Mouse (Mus musculus): ENCODE results near the gene Mtus2. TPM values are rescaled to one million over a fixed set of nuclear protein-coding genes. Genes with fewer than 3 reads are reported as not detected.

The Mtus2 gene
- total and polyA plus RNA-seq, 3 experiments: 0.08 TPM; not detected in 2

GRCm38 (mm10) chr5:148332622-148332974, 375.5 kb downstream of the Mtus2 start:
- H3K4me1 ChIP-seq (ENCODE audit: control insufficient read depth in 1 of 2, insufficient read depth in 2 of 2, low read length in 2 of 2): peaks cover 0 to 10% of the 10 kb centered on the region in 2 experiments; a peak in 1 of 4 replicates
- peaks cover 11 to 17% of the 10 kb centered on the region in 2 experiments for H3K36me3 ChIP-seq (ENCODE audit: control insufficient read depth in 1 of 2, insufficient read depth in 2 of 2, low read length in 2 of 2)
- DNase-seq (ENCODE audit: low read depth, low spot score): peak; percentile 70

GRCm38 (mm10) chr5:148339126-148339525, 382.0 kb downstream of the Mtus2 start:
- DNase-seq (ENCODE audit: low read depth, low spot score): no peak
- Histone ChIP-seq H3K9ac (ENCODE audit: control insufficient read depth, low read depth, low read length, poor library complexity, severe bottlenecking) (no peak overlapping the region), H3K4me1 (ENCODE audit: control insufficient read depth in 1 of 2, insufficient read depth in 2 of 2, low read length in 2 of 2) (no peaks in the 10 kb centered on the region), H3K36me3 (ENCODE audit: control insufficient read depth in 1 of 2, insufficient read depth in 2 of 2, low read length in 2 of 2) (peaks cover 4 to 32% of the 10 kb centered on the region in 2 experiments), H3K4me3 (ENCODE audit: control insufficient read depth in 1 of 2, insufficient read depth in 1 of 2, low read depth in 2 of 2, low read length in 2 of 2) (no peak overlapping the region), H3K9me3 (replicated peaks; ENCODE audit: insufficient read depth, low read length) (no peaks in the 10 kb centered on the region), H3K27me3 (ENCODE audit: control insufficient read depth in 1 of 2, insufficient read depth in 2 of 2, low read length in 2 of 2) (no peaks in the 10 kb centered on the region), H3K27ac (ENCODE audit: control insufficient read depth, low read depth, low read length) (no peak overlapping the region), H3K79me2 (ENCODE audit: control insufficient read depth, insufficient read depth, low read length, poor library complexity) (no peaks in the 10 kb centered on the region)
- TF ChIP-seq BHLHE40 (IDR thresholded peaks at IDR 0.05; ENCODE audit: borderline replicate concordance, low read depth, low read length) (no peak), MYB (IDR thresholded peaks at IDR 0.05; ENCODE audit: low read depth, low read length) (no peak), POLR2AphosphoS5 (IDR thresholded peaks at IDR 0.05; ENCODE audit: borderline replicate concordance, low read depth, low read length) (no peak), ETS1 (IDR thresholded peaks at IDR 0.05; ENCODE audit: low read depth, low read length) (no peak), ZMIZ1 (IDR thresholded peaks at IDR 0.05; ENCODE audit: low read depth, low read length) (no peak), ZC3H11A (IDR thresholded peaks at IDR 0.05; ENCODE audit: low read depth, low read length) (no peak), POLR2AphosphoS2 (IDR thresholded peaks at IDR 0.05; ENCODE audit: low read length) (no peak)

More at GRCm38 (mm10) chr5:148332622-148332974, 375.5 kb downstream of the Mtus2 start:
- no peaks in the 10 kb centered on the region for H3K79me2 ChIP-seq (ENCODE audit: control insufficient read depth, insufficient read depth, low read length, poor library complexity)
- no peaks in the 10 kb centered on the region for H3K27me3 ChIP-seq (ENCODE audit: control insufficient read depth in 1 of 2, insufficient read depth in 2 of 2, low read length in 2 of 2)
- no peak overlapping the region for H3K27ac ChIP-seq (ENCODE audit: control insufficient read depth, low read depth, low read length)
- H3K9me3 ChIP-seq (replicated peaks; ENCODE audit: insufficient read depth, low read length): no peaks in the 10 kb centered on the region
- no peak overlapping the region for H3K9ac ChIP-seq (ENCODE audit: control insufficient read depth, low read depth, low read length, poor library complexity, severe bottlenecking)
- H3K4me3 ChIP-seq (ENCODE audit: control insufficient read depth in 1 of 2, insufficient read depth in 1 of 2, low read depth in 2 of 2, low read length in 2 of 2): no peak overlapping the region
- TF ChIP-seq RAD21 (IDR thresholded peaks at IDR 0.05; ENCODE audit: low read depth, low read length) (peak; percentile 77), CTCF (IDR thresholded peaks at IDR 0.05 in 2 of 3, conservative IDR thresholded peaks at IDR 0.05 in 1 of 3; ENCODE audit: control insufficient read depth in 1 of 3, insufficient read depth in 1 of 3, low read depth in 2 of 3, low read length in 3 of 3, poor library complexity in 1 of 3, severe bottlenecking in 1 of 3) (peak; percentile 76 to 90 (median 90)), ELF1 (IDR thresholded peaks at IDR 0.05; ENCODE audit: low read depth, low read length) (no peak), NRF1 (IDR thresholded peaks at IDR 0.05; ENCODE audit: insufficient read depth, low read depth, low read length, poor library complexity, severe bottlenecking) (no peak), SMC3 (IDR thresholded peaks at IDR 0.05; ENCODE audit: low read depth, low read length) (peak; percentile 75), MYC (IDR thresholded peaks at IDR 0.05; ENCODE audit: low read depth, low read length) (no peak), JUND (IDR thresholded peaks at IDR 0.05; ENCODE audit: low read depth, low read length) (no peak), TBP (IDR thresholded peaks at IDR 0.05; ENCODE audit: low read depth, low read length) (no peak), SIN3A (IDR thresholded peaks at IDR 0.05; ENCODE audit: low read length) (peak; percentile 36; the same call in 1 of the 2 replicates), MXI1 (IDR thresholded peaks at IDR 0.05; ENCODE audit: low read depth, low read length) (no peak), ZC3H11A (IDR thresholded peaks at IDR 0.05; ENCODE audit: low read depth, low read length) (peak; percentile 63), EP300 (IDR thresholded peaks at IDR 0.05; ENCODE audit: low read depth in 1 of 2, low read length in 2 of 2) (no peak), CHD1 (IDR thresholded peaks at IDR 0.05; ENCODE audit: low read depth, low read length) (no peak), BHLHE40 (IDR thresholded peaks at IDR 0.05; ENCODE audit: borderline replicate concordance, low read depth, low read length) (no peak), ZNF384 (IDR thresholded peaks at IDR 0.05; ENCODE audit: low read depth, low read length) (peak; percentile 79), ZKSCAN1 (IDR thresholded peaks at IDR 0.05; ENCODE audit: low read depth, low read length) (no peak)
